Mouse (Mus musculus) forelimb bud, embryonic 11.5 days (tissue): ENCODE data around the gene Elob.

Experiments
- DNase-seq: peaks from one replicate; pipeline ENCODE4 v3.0.0-alpha.2; 2012; ENCODE audit warnings: low read depth, low spot score

Elob gene

GRCm38 (mm10) chr17:23825591-23825990 is 3.3 kb downstream of the Elob start:
- no peak for DNase-seq

GRCm38 (mm10) chr17:23823614-23824013 is 5.3 kb downstream of the Elob start:
- no peak for DNase-seq

- no peak for DNase-seq
These were observed 5.9 kb downstream of the Elob start for GRCm38 (mm10) chr17:23823018-23823417.

GRCm38 (mm10) chr17:23822094-23822493 is 6.8 kb downstream of the Elob start:
- DNase-seq, result no peak

GRCm38 (mm10) chr17:23820731-23821130 is 8.2 kb downstream of the Elob start:
- no peak for DNase-seq

- no peak for DNase-seq
These were observed 9.7 kb downstream of the Elob start for GRCm38 (mm10) chr17:23819235-23819634.

- no peak for DNase-seq
These were observed 10.4 kb downstream of the Elob start for GRCm38 (mm10) chr17:23818579-23818978.

- no peak for DNase-seq
These were observed 13.3 kb downstream of the Elob start for GRCm38 (mm10) chr17:23815641-23816040.

GRCm38 (mm10) chr17:23807918-23808317 is 21.0 kb downstream of the Elob start:
- no peak for DNase-seq

- no peak for DNase-seq
These were observed 22.1 kb downstream of the Elob start for GRCm38 (mm10) chr17:23806867-23807266.

- no peak for DNase-seq
These were observed 24.4 kb downstream of the Elob start for GRCm38 (mm10) chr17:23804426-23805085.

GRCm38 (mm10) chr17:23803366-23804041 is 25.4 kb downstream of the Elob start:
- peak; percentile 85 for DNase-seq

GRCm38 (mm10) chr17:23802746-23803365 is 26.1 kb downstream of the Elob start:
- peak; percentile 99 for DNase-seq

- DNase-seq, result no peak
These were observed 27.3 kb downstream of the Elob start for GRCm38 (mm10) chr17:23801627-23802026.

GRCm38 (mm10) chr17:23797316-23797715 is 31.6 kb downstream of the Elob start:
- peak; percentile 52 for DNase-seq

GRCm38 (mm10) chr17:23795323-23795722 is 33.6 kb downstream of the Elob start:
- DNase-seq, result no peak

- DNase-seq, result no peak
These were observed 37.9 kb downstream of the Elob start for GRCm38 (mm10) chr17:23791079-23791357.

GRCm38 (mm10) chr17:23790269-23791078 is 38.5 kb downstream of the Elob start, which contains the start of gene Srrm2:
Gene Srrm2 (plus strand): TSS chr17:23790532.
- DNase-seq, result peak; percentile 73

- no peak for DNase-seq
These were observed 39.1 kb downstream of the Elob start for GRCm38 (mm10) chr17:23789749-23790268.

- DNase-seq, result no peak
These were observed 40.0 kb downstream of the Elob start for GRCm38 (mm10) chr17:23788973-23789372.

- DNase-seq, result peak; percentile 48
These were observed 42.4 kb downstream of the Elob start for GRCm38 (mm10) chr17:23786510-23786931.
